Mouse (Mus musculus) forebrain, embryonic 15.5 days (tissue): ENCODE data around the gene Rab35. TPM values are rescaled to one million over a fixed set of nuclear protein-coding genes. Genes with fewer than 3 reads are reported as not detected.

Source experiments
- ATAC-seq: fragments of 200-750 bp; cut with Nextera tagmentation; replicated peaks from 2 replicates; pipeline ENCODE4 v1.8.0; 2017; ENCODE audit warnings: mild to moderate bottlenecking, moderate TSS enrichment, moderate library complexity
- H3K27ac ChIP-seq: fragments of 300-500 bp; sonication (generic); replicated peaks from 2 replicates; pipeline ENCODE4 v1.5.1; 2015; ENCODE audit warnings: mild to moderate bottlenecking, inconsistent platforms
- H3K27me3 ChIP-seq: fragments of 300-500 bp; sonication (generic); 2 replicates; pipeline ENCODE4 v1.6.1; 2015; ENCODE audit warnings: inconsistent platforms
- H3K36me3 ChIP-seq: fragments of 300-500 bp; sonication (generic); 2 replicates; pipeline ENCODE4 v1.6.1; 2015; ENCODE audit warnings: mild to moderate bottlenecking, inconsistent platforms
- H3K4me1 ChIP-seq: fragments of 300-500 bp; sonication (generic); 2 replicates; pipeline ENCODE4 v1.6.1; 2015; ENCODE audit warnings: inconsistent platforms
- H3K4me2 ChIP-seq: fragments of 300-500 bp; sonication (generic); replicated peaks from 2 replicates; pipeline ENCODE4 v1.6.1; 2015; ENCODE audit warnings: mild to moderate bottlenecking, inconsistent platforms
- H3K4me3 ChIP-seq: fragments of 300-500 bp; sonication (generic); 2 replicates; pipeline ENCODE4 v1.5.1; 2015; ENCODE audit warnings: mild to moderate bottlenecking, inconsistent platforms
- H3K9ac ChIP-seq: fragments of 300-500 bp; sonication (generic); replicated peaks from 2 replicates; pipeline ENCODE4 v1.6.1; 2015; ENCODE audit warnings: mild to moderate bottlenecking, inconsistent platforms
- H3K9me3 ChIP-seq: fragments of 300-500 bp; sonication (generic); 2 replicates; pipeline ENCODE4 v1.6.1; 2016; ENCODE audit warnings: inconsistent platforms
- WGBS: fragments of 180-500 bp; shearing (Covaris S2); methylation state at CpG from one replicate; pipeline ENCODE4 v1.1.7; 2015; ENCODE audit warnings: mixed read lengths; 5-methylcytosine and 5-hydroxymethylcytosine counted together
- polyA plus RNA-seq: library from polyadenylated mRNA; unstranded; fragments of >200 nt; fragmentation: Nextera tagmentation; extraction: Ambion mirVana; gene quantifications from 2 replicates; pipeline ENCODE4 v1.2.1, GENCODE M21; 2015

Rab35 gene
- polyA plus RNA-seq, 1 experiment from 2014 or later: 22.1 TPM

DNA sequence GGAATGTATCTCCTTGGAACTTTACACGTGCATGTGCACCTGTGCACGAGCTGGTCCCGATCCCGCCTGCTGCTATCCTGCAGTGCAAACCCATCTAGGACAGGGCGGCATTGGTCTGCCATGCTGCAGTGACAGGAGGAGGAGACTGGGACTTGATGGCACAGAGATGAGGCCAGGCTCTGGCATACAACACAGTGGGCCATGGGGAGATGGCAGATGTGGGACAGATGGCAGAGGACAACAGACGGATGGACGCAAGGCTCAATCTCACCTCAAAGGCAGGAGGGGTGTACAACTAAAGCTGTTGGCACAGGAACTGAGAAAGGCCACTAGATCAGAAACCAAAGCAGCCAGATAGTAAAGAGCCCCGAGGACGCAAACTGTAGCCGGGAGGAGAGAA lies 19.2 kb downstream of the Rab35 start:
- Histone ChIP-seq H3K4me1 (peaks cover 12% of the 10 kb centered on the region), H3K36me3 (peaks cover 24% of the 10 kb centered on the region)
- WGBS: 89% methylated on average over 10 of the region's 10 CpGs

DNA sequence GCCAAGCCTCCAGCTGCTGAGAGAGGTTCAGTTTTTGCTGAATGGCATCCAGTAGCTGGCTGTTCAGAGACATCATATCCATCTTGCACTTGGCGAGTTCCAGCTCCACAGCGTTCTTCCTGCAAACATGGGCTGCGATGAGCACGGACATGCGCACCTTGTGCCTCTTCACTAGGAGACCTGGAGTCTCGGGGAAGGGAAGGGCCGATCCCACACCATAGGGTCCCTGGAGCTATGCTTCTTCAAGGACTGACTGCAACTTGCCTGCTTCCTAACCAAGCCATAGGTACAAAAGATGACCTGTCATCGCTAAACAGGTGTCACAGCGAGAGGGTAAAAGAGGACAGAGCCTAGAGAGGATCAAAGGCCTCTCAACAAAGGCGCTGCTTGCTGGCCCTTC lies 20.1 kb downstream of the Rab35 start:
- Histone ChIP-seq H3K27me3 (no peaks in the 10 kb centered on the region), H3K4me1 (peaks cover 12% of the 10 kb centered on the region), H3K4me2 (peak overlapping the region; percentile 69), H3K9me3 (no peaks in the 10 kb centered on the region), H3K36me3 (peaks cover 14% of the 10 kb centered on the region), H3K4me3 (no peak overlapping the region), H3K27ac (no peak overlapping the region), H3K9ac (peak overlapping the region; percentile 46; the same call in 1 of the 2 replicates)
- WGBS: 93% methylated on average over 10 of the region's 10 CpGs
- ATAC-seq: no peak

More for the DNA sequence above, 19.2 kb downstream of the Rab35 start:
- Histone ChIP-seq H3K9me3 (no peaks in the 10 kb centered on the region), H3K27ac (no peak overlapping the region), H3K4me2 (no peak overlapping the region), H3K27me3 (no peaks in the 10 kb centered on the region), H3K4me3 (no peak overlapping the region), H3K9ac (no peak overlapping the region)
- ATAC-seq: no peak

DNA sequence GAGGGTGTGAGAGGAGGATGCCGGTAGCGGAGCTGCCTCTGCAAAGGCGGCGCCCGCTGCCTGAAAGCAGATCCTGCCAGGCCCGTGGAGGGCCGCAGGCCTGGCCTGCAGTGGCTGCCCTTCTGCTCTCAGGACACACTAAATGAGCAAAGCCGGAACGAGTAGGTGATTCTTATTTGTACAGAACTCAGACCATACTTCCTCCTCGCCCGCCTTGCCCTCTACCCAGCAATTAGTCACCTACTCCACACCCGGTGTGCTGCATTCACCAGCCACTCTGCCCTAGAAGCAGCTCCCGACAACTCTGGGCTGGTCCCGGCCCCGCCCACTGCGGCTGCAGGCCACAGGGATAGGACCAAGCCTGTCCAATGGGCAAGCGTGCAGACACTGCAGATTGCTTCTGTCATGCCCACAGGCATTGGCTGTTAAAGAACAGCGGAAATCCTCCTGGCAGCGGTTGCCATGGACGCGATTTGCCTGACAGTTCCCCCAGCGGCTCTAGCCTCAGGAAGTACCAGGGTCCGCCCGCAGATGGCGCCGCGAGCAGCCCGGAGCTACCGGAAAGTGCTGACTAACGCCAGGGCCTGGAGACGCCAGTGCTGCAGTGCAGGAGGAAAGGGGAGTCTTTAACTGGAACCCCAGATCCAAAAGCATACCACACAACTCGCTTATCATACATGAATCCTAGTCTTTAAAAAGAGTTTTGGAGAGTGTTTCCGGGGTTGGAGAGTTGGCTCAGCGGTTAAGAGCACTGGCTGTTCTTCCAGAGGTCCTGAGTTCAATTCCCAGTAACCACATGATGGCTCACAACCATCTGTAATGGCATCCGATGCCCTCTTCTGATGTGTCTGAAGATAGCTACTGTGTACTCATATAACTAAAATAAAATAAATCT lies 21.2 kb downstream of the Rab35 start:
- peak; percentile 100 for ATAC-seq
- 3% methylated on average over 35 of the region's 35 CpGs for WGBS
- Histone ChIP-seq H3K36me3 (peaks cover 8% of the 10 kb centered on the region; the same call in 1 of the 2 replicates), H3K9me3 (no peaks in the 10 kb centered on the region), H3K4me1 (peaks cover 12% of the 10 kb centered on the region), H3K9ac (peak overlapping the region; percentile 46), H3K27ac (peak overlapping the region; percentile 71), H3K4me3 (peak overlapping the region; percentile 43), H3K27me3 (no peaks in the 10 kb centered on the region), H3K4me2 (peak overlapping the region; percentile 69)

DNA sequence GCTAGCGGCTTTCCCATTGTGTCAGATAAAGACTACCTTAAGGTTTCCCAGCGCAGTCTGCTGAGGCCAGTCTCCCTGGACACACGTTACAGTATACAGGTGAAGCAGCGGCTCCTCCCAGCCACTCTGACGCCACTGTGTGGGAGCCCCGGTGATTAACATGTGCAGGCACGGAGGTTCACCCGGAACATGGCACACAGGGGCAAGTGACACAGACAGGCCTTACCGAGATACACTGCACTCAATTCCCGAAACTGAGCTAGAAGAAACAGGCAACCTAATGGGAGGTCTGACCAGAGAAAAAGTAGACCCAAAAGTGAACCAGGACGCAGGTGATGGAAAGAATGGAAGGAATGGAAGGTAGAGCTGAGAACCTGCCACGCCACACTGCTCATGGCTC lies 22.1 kb downstream of the Rab35 start:
- Histone ChIP-seq H3K27ac (no peak overlapping the region), H3K36me3 (peaks cover 3% of the 10 kb centered on the region; the same call in 1 of the 2 replicates), H3K4me3 (no peak overlapping the region), H3K4me1 (peaks cover 12% of the 10 kb centered on the region), H3K4me2 (no peak overlapping the region), H3K9me3 (no peaks in the 10 kb centered on the region), H3K27me3 (no peaks in the 10 kb centered on the region), H3K9ac (no peak overlapping the region)
- 89% methylated on average over 12 of the region's 12 CpGs for WGBS
- no peak for ATAC-seq

DNA sequence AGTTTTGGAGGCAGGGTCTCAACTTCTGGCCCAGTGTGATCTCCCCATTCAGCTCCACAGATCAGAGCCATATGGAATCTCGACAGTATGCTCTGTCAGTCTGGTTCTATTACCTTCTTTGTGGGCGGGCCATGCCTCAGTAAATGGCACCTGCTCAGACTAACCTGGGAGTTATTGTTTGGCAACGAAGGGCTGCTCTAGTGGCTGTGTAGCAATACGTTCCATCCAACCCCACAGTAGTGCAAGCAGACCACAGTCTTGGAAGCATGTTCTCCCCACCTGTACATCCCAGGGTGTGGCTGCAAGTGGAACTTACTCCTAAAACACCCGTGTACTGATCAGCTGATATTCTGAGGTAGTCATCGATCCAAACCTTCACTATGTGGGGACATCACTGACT lies 25.0 kb downstream of the Rab35 start:
- Histone ChIP-seq H3K9me3 (no peaks in the 10 kb centered on the region), H3K27ac (no peak overlapping the region), H3K27me3 (no peaks in the 10 kb centered on the region), H3K4me1 (peaks cover 10% of the 10 kb centered on the region), H3K36me3 (peaks cover 3% of the 10 kb centered on the region; the same call in 1 of the 2 replicates), H3K4me2 (no peak overlapping the region), H3K9ac (no peak overlapping the region), H3K4me3 (no peak overlapping the region)
- 79% methylated on average over 6 of the region's 6 CpGs for WGBS
- no peak for ATAC-seq

DNA sequence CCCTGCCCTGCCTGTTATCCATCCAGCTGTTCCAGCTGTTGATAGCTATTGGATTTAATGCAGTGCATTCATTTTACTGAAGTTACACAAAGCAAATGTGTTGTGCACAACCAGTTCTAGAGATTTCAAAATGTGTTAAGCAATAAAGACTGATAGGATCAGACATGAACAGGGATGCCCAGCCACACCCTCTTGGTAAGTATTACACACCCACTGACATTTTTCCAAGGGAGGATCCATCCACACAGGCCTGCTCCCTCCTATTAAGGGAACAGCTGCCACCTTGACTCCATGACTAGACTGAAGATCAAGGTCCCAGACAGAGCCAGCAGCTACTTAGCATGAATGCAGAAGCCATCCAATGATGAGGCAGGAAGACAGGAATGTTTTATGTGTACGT lies 25.5 kb downstream of the Rab35 start:
- Histone ChIP-seq H3K4me1 (peaks cover 4% of the 10 kb centered on the region), H3K4me3 (no peak overlapping the region), H3K9ac (no peak overlapping the region), H3K9me3 (no peaks in the 10 kb centered on the region), H3K27ac (no peak overlapping the region), H3K36me3 (peaks cover 3% of the 10 kb centered on the region; the same call in 1 of the 2 replicates), H3K4me2 (no peak overlapping the region), H3K27me3 (no peaks in the 10 kb centered on the region)
- no peak for ATAC-seq
- WGBS: 87% methylated on average over 1 of the region's 1 CpGs

DNA sequence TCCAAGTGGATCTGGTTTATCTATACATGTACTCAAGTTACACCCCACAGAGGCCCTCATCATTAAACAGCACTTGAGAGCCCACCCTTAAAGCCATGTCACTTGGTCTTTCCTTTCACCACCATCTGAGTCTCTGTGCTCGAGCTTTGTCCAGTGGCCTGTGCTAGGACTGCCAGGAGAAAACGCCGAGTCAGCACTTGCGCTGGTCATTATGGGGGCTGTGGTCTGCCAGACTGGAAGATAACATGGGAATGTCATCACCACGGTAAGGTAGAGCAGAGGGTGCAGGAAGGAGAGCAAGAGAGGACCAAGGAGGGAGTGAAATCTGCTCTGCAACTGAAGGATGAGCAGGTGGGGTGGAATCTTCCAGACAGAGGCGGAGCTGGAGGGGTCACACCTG lies 26.6 kb downstream of the Rab35 start:
- WGBS: 92% methylated on average over 6 of the region's 6 CpGs
- Histone ChIP-seq H3K9ac (no peak overlapping the region), H3K36me3 (peaks cover 3% of the 10 kb centered on the region; the same call in 1 of the 2 replicates), H3K4me2 (no peak overlapping the region), H3K27me3 (no peaks in the 10 kb centered on the region), H3K27ac (no peak overlapping the region), H3K9me3 (no peaks in the 10 kb centered on the region), H3K4me3 (no peak overlapping the region), H3K4me1 (no peaks in the 10 kb centered on the region)
- ATAC-seq: no peak

DNA sequence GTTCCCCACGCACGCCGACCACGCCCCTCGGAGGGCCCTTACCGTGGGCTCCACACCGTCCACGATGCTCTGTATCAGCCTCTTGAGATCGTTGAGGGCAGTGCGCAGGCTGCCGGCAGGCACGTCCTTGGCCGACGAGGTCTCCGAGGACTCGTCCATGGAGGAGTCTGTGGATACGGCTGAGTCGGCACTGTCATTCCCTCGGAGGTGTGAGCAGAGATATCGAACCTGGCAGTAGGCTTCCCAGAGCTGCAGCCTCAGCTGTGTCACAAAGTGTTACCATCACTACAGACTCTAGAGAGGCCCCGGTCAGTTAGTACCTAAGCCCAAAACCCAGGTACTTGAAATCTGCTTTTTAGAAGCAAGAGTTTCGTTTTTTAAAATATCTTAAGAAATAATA lies 30.9 kb downstream of the Rab35 start:
- Histone ChIP-seq H3K27ac (no peak overlapping the region), H3K36me3 (no peaks in the 10 kb centered on the region; the same call in 1 of the 2 replicates), H3K27me3 (no peaks in the 10 kb centered on the region), H3K4me3 (no peak overlapping the region), H3K4me1 (peaks cover 5% of the 10 kb centered on the region; the same call in 1 of the 2 replicates), H3K9ac (no peak overlapping the region), H3K4me2 (no peak overlapping the region), H3K9me3 (no peaks in the 10 kb centered on the region)
- ATAC-seq: no peak
- 87% methylated on average over 22 of the region's 22 CpGs for WGBS

DNA sequence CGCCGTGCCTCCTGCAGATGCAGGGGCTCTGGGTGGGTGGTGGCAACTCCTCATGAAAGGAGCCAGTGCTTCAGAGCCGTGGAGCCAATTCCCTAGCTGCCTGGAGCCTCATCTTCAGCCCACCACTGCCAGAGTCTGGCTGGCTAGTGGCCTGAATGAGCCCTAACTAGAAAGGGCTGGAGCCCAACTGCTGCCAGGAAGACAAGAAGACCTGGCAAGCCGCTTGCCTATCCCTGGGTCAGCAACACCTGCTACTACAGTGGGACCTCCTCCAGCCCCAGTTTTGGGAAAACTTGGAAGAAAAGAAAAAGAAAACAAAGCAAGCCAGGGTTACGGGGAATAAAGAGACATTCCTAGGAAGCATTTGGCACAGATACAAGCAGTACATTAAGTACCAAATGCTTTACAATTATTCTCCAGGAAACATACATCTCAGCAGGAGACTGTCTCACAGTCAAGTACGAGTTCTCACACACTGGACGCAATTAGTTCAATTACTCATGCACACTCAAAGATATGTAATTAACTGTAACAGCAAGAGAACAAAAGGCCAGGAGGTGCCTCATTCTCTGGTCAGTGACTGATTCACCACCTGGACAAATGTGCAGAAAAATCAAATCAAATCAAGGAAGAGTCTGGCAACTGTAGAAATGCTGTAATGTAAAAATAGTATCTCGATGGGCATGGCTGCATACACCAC lies 34.8 kb downstream of the Rab35 start:
- Histone ChIP-seq H3K27me3 (no peaks in the 10 kb centered on the region), H3K4me3 (no peak overlapping the region), H3K4me1 (peaks cover 5% of the 10 kb centered on the region; the same call in 1 of the 2 replicates), H3K4me2 (no peak overlapping the region), H3K9me3 (no peaks in the 10 kb centered on the region), H3K9ac (no peak overlapping the region), H3K27ac (peak overlapping the region; percentile 41; the same call in 1 of the 2 replicates), H3K36me3 (no peaks in the 10 kb centered on the region)
- WGBS: 32% methylated on average over 8 of the region's 8 CpGs
- no peak for ATAC-seq

DNA sequence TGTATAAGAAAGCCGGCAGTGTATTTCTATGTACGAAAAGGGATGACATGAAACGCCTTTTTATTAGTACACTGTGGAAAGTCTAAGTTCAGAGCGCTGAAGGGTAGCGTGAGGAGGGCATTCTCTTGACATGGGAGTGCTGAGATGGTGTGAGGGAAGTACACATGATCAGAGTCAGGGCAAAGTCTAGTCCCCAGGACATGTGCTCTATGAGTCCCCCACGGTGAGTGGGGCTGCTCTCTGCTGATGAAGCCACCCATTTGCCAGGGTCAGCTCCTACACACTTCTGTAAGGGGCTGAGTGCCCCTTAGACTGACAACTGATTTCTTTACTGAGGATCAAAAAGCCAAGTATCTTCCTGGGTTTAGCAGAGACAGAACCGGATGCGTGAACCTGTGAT lies 35.5 kb downstream of the Rab35 start:
- Histone ChIP-seq H3K4me3 (no peak overlapping the region), H3K4me2 (no peak overlapping the region), H3K9ac (no peak overlapping the region), H3K4me1 (peaks cover 5% of the 10 kb centered on the region; the same call in 1 of the 2 replicates), H3K9me3 (no peaks in the 10 kb centered on the region), H3K36me3 (no peaks in the 10 kb centered on the region), H3K27me3 (no peaks in the 10 kb centered on the region), H3K27ac (no peak overlapping the region)
- ATAC-seq: no peak
- 72% methylated on average over 8 of the region's 8 CpGs for WGBS

DNA sequence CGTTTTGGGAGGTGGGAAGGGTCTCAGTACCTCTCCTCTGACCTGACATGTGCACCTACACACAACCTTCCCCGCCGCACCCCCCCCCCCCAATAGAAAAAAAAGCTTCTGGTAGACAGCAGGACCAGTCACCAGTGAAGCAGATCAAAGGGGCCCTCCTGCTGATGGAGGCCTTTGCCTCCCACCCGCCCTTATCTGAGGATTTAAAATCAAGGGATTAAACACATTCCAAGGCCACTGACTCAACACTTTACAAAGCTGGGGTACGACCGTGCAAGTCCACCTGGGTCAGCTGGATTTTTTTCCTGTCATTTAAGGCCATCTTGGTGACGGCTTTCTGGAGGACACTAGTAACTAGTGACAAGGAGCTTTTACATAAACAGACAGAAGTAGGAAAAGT lies 36.2 kb downstream of the Rab35 start:
- Histone ChIP-seq H3K27me3 (no peaks in the 10 kb centered on the region), H3K4me1 (peaks cover 5% of the 10 kb centered on the region; the same call in 1 of the 2 replicates), H3K27ac (no peak overlapping the region), H3K9ac (no peak overlapping the region), H3K36me3 (no peaks in the 10 kb centered on the region), H3K9me3 (no peaks in the 10 kb centered on the region), H3K4me3 (no peak overlapping the region), H3K4me2 (no peak overlapping the region)
- ATAC-seq: no peak
- 12% methylated on average over 7 of the region's 7 CpGs for WGBS

DNA sequence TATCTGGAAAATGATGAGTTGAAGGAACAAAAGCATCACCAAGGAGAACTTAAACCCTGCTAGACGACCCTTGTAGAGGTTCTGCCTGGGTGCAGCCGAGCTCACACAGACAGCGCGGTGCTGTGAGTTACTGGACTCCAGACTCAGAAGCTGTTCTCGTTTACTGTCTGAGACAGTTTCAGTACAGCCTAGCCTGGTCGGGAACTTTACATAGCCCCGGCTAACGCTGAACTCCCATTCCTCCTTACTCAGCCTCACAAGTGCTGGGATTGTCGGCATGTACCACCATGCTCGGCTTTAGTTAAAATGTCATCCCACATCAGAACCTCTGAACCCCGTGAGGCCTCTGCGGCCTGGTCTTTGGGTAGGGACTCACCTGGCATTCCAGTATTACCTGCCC lies 37.3 kb downstream of the Rab35 start:
- 86% methylated on average over 12 of the region's 12 CpGs for WGBS

More for the DNA sequence above, 37.3 kb downstream of the Rab35 start:
- Histone ChIP-seq H3K4me1 (peaks cover 5% of the 10 kb centered on the region; the same call in 1 of the 2 replicates), H3K4me3 (no peak overlapping the region), H3K27me3 (no peaks in the 10 kb centered on the region), H3K9me3 (no peaks in the 10 kb centered on the region), H3K4me2 (no peak overlapping the region), H3K9ac (no peak overlapping the region), H3K27ac (no peak overlapping the region), H3K36me3 (no peaks in the 10 kb centered on the region)
- no peak for ATAC-seq
